Mouse (Mus musculus) kidney, embryonic 14.5 days (tissue): ENCODE measurements around the gene Mfsd12. TPM values are rescaled to one million over a fixed set of nuclear protein-coding genes. Genes with fewer than 3 reads are reported as not detected.

Experiments
- ATAC-seq: fragments of 200-750 bp; cut with Nextera tagmentation; 2 replicates; pipeline ENCODE4 v1.8.0; 2017; ENCODE audit warnings: moderate number of reproducible peaks, mild to moderate bottlenecking, moderate TSS enrichment, moderate library complexity; ENCODE audit not compliant: low FRiP score, low TSS enrichment
- H3K27ac ChIP-seq: fragments of 300-500 bp; sonication (generic); 2 replicates; pipeline ENCODE4 v1.5.1; 2014; ENCODE audit warnings: low read depth, mild to moderate bottlenecking, low read length, moderate library complexity, mixed read lengths
- H3K27me3 ChIP-seq: fragments of 300-500 bp; sonication (generic); 2 replicates; pipeline ENCODE4 v1.6.1; 2014; ENCODE audit warnings: mild to moderate bottlenecking, low read length; ENCODE audit not compliant: control insufficient read depth, insufficient read depth
- H3K36me3 ChIP-seq: fragments of 300-500 bp; sonication (generic); 2 replicates; pipeline ENCODE4 v1.6.1; 2014; ENCODE audit warnings: low read length, mixed read lengths; ENCODE audit not compliant: control insufficient read depth, insufficient read depth
- H3K4me1 ChIP-seq: fragments of 300-500 bp; sonication (generic); 2 replicates; pipeline ENCODE4 v1.6.1; 2014; ENCODE audit warnings: low read length, mixed read lengths; ENCODE audit not compliant: control insufficient read depth, insufficient read depth
- H3K4me2 ChIP-seq: fragments of 300-500 bp; sonication (generic); replicated peaks from 2 replicates; pipeline ENCODE4 v1.6.1; 2014; ENCODE audit warnings: low read depth, mild to moderate bottlenecking, low read length
- H3K4me3 ChIP-seq: fragments of 300-500 bp; sonication (generic); 2 replicates; pipeline ENCODE4 v1.5.1; 2014; ENCODE audit warnings: mild to moderate bottlenecking, low read length
- H3K9ac ChIP-seq: fragments of 300-500 bp; sonication (generic); 2 replicates; pipeline ENCODE4 v1.6.1; 2014; ENCODE audit warnings: low read depth, mild to moderate bottlenecking, low read length, moderate library complexity
- H3K9me3 ChIP-seq: fragments of 300-500 bp; sonication (generic); 2 replicates; pipeline ENCODE4 v1.6.1; 2016; ENCODE audit warnings: low read length; ENCODE audit not compliant: control insufficient read depth
- WGBS: fragments of 180-500 bp; shearing (Covaris S2); extraction: QIAGEN DNeasy Blood & Tissue Kit; methylation state at CpG from one replicate; pipeline ENCODE4 v1.1.7; 2014; 5-methylcytosine and 5-hydroxymethylcytosine counted together
- polyA plus RNA-seq: library from polyadenylated mRNA; unstranded; fragments of >200 nt; fragmentation: Nextera tagmentation; extraction: Ambion mirVana; gene quantifications from 2 replicates; pipeline ENCODE4 v1.2.1, GENCODE M21; 2014

Gene Mfsd12
- polyA plus RNA-seq, 1 experiment from 2014 or later, result 4.1 TPM

DNA sequence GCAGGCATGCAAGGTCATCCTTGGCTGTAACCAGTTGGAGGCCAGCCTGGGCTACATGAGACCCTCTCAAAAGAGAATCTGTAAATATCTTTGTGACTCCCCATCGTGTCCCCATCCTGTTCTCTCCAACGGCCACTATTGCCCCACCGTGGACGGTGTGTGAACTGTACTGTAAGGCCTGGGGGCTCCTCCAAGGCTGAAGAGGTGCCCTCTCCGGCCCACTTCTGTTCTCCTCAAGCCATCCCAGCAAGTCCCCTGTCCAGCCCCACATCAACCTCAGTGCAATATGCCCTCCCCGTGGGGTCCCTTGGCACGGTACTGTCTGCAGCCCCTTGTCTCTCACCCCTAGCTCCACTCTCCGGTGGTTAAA is 38.0 kb upstream of the Mfsd12 start:
- H3K4me1 ChIP-seq, result peaks cover 32% of the 10 kb centered on the region
- H3K9me3 ChIP-seq, result no peaks in the 10 kb centered on the region
- no peak for ATAC-seq
- H3K27ac ChIP-seq, result peak overlapping the region; percentile 85
- H3K4me2 ChIP-seq, result peak overlapping the region; percentile 76
- H3K9ac ChIP-seq, result peak overlapping the region; percentile 93; the same call in 1 of the 2 replicates
- peaks cover 49% of the 10 kb centered on the region for H3K36me3 ChIP-seq
- H3K4me3 ChIP-seq, result peak overlapping the region; percentile 99; the same call in 1 of the 2 replicates
- no peaks in the 10 kb centered on the region for H3K27me3 ChIP-seq
- 34% methylated on average over 8 of the region's 8 CpGs for WGBS

DNA sequence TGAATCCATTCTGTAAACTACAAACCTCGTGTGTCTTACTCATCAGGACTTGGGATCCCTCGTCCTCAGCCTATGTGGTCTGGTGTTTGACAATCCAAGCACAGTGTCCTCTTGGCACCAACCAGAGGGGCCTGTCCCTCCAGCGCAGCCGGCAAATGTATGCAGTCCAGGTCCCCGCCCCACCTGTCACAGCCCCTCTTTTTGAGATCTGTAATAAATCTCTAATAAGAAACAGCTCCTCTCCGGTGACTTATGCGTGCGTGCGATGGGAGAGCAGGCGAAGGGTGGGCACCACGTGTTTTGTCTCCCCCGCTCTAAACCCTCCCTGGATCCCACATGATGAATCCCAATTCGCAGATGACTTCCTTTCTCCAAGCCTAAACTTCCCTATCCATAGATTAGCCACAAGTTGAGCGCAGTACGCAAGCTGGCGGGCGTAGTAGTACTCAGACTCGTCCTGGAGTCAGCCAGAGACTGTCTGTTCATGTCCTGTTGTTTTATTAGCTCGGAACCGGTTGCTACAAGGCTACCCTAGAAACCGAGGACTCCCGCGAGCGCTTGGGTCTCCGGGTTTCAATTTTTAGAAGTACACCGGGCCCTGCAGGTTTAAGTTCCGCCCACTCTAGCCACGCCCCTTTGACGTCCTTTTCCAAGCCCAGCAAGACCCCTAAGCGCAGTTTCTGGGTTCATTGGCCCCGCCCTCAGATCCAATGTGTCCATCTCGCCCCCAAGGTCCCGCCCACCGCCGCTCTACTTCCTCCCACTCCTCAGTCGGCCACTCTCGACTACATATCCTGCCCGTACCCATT is 37.3 kb upstream of the Mfsd12 start:
- peak overlapping the region; percentile 76 for H3K4me2 ChIP-seq
- peak overlapping the region; percentile 85 for H3K27ac ChIP-seq
- under 1% methylated on average over 38 of the region's 38 CpGs for WGBS
- H3K4me3 ChIP-seq, result peak overlapping the region; percentile 99
- no peaks in the 10 kb centered on the region for H3K27me3 ChIP-seq
- peak overlapping the region; percentile 93 for H3K9ac ChIP-seq
- peaks cover 32% of the 10 kb centered on the region for H3K4me1 ChIP-seq
- H3K9me3 ChIP-seq, result no peaks in the 10 kb centered on the region
- peak; percentile 82 for ATAC-seq
- peaks cover 53% of the 10 kb centered on the region for H3K36me3 ChIP-seq

DNA sequence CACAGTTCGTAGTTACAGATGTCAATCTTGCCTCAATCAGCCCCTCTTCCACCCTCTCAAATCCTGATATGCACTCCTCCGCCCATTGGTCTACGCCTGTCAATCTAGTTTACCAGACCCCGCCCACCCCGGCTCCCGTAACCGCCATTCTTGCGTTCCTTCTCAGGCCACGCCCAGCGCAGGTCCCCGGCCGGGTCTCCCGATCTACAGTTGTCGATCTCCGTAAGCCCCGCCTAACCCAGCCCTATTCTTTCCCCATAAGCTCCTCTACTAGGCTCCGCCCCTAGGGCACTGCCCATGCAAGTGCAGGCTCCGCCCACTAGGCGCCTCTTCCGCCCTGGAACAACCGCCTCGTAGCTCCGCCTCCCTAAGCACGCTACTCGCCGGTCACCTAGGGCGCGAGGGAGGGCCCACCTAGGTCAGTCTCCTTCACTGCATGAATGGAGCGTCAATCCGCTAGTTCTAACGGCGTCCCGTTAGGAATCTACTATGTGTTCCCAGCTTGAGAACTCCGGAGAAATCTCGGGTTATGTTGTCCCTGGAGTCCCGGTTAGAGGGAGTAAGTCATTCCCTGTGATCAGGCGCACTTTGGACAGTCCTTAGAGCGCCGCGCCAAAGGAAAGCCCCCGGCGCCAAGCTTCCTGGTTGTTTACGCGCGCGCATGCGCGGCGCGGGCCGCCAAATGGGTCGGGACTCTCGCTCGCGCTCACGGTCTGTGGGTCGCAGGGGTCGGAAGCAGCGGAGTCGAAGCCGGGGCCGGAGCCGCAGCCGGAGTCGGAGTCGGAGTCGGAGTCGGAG is 36.5 kb upstream of the Mfsd12 start, which contains the start of gene Cactin:
Cactin (plus strand) TSS at position 554 of the 798 bp plus-strand sequence.
- peaks cover 53% of the 10 kb centered on the region for H3K36me3 ChIP-seq

DNA sequence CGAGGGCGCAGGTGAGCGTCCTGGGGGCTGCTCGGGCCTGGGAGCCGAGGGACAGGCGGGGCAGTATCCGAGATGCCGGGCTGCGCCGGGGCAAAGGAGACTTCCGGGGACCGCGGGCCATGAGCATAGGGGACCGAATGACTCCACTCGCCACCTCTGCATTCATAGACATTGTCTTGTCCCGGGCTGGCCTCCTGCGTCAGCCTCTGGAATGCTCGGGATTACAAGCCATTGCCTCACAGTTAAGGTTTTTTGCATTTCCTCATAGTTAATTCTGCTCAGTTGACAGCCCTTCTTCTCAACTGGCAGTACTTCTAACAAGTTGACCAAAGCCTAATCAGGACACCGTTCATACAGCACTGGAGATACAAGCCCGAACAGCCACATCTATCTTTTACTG is 35.9 kb upstream of the Mfsd12 start:
- H3K9me3 ChIP-seq, result no peaks in the 10 kb centered on the region
- H3K36me3 ChIP-seq, result peaks cover 55% of the 10 kb centered on the region
- H3K9ac ChIP-seq, result peak overlapping the region; percentile 93
- H3K4me2 ChIP-seq, result peak overlapping the region; percentile 70
- H3K4me1 ChIP-seq, result peaks cover 27% of the 10 kb centered on the region
- peak overlapping the region; percentile 99 for H3K4me3 ChIP-seq
- H3K27me3 ChIP-seq, result no peaks in the 10 kb centered on the region
- H3K27ac ChIP-seq, result peak overlapping the region; percentile 85
- ATAC-seq, result no peak
- WGBS, result 3% methylated on average over 20 of the region's 20 CpGs

More for the DNA sequence above, 36.5 kb upstream of the Mfsd12 start, which contains the start of gene Cactin:
- H3K27me3 ChIP-seq, result no peaks in the 10 kb centered on the region
- H3K4me2 ChIP-seq, result peak within 1 kb of the TSS; percentile 76
- peak within 1 kb of the TSS; percentile 99 for H3K4me3 ChIP-seq
- H3K9me3 ChIP-seq, result no peaks in the 10 kb centered on the region
- peaks cover 32% of the 10 kb centered on the region for H3K4me1 ChIP-seq
- WGBS, result under 1% methylated on average over 68 of the region's 68 CpGs
- ATAC-seq, result peak; percentile 91
- peak within 1 kb of the TSS; percentile 85 for H3K27ac ChIP-seq
- peak within 1 kb of the TSS; percentile 93 for H3K9ac ChIP-seq

DNA sequence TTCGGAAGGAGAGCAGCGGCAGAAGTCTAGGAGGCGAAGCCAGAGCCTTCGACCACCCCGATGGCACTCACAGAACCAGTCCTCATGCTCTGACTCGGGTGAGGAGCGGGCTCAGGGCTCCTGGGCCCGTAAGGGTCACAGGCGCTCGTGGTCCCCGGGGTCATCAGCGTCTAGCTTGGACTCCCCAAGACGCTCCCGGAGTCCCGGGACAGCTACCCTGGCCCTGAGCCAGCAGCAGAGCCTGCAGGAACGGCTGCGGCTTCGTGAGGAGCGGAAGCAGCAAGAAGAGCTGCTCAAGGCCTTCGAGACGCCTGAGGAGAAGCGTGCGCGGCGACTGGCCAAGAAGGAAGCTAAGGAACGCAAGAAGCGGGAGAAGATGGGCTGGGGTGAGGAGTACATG is 34.8 kb upstream of the Mfsd12 start:
- no peak overlapping the region for H3K4me2 ChIP-seq
- H3K27me3 ChIP-seq, result no peaks in the 10 kb centered on the region
- no peak for ATAC-seq
- peaks cover 17% of the 10 kb centered on the region for H3K4me1 ChIP-seq
- H3K9ac ChIP-seq, result 0 out of 2 replicates have a peak overlapping the region, but pooled peaks have one; percentile 93
- peaks cover 63% of the 10 kb centered on the region for H3K36me3 ChIP-seq
- WGBS, result 93% methylated on average over 27 of the region's 27 CpGs
- no peaks in the 10 kb centered on the region for H3K9me3 ChIP-seq
- no peak overlapping the region for H3K4me3 ChIP-seq
- H3K27ac ChIP-seq, result no peak overlapping the region

DNA sequence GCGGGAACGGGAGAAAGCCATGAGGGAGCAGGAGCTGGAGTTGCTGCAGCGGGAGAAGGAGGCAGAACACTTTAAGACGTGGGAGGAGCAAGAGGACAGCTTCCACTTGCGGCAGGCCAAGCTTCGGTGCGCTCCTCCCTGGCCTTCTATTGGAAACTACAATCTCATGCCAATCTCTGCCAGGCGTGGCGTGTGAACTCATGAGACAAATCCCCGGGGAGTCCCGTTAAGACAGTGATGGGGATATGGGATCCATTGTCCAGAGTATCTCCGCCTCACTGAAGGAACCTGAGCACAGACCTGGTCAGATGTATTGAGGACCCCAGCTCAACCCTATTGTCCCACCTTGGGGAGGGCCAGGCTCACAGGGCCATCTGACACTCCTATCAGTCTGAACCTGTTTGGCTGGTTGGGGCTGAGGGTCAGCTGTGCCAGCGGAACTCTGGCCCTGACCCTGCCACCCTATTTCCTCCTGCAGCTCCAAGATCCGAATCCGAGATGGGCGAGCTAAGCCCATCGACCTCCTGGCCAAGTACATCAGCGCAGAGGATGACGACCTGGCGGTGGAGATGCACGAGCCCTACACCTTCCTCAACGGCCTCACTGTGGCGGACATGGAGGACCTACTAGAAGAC is 34.0 kb upstream of the Mfsd12 start:
- Histone ChIP-seq H3K36me3 (peaks cover 58% of the 10 kb centered on the region), H3K9ac (peak overlapping the region; percentile 12; the same call in 1 of the 2 replicates), H3K4me1 (peaks cover 14% of the 10 kb centered on the region), H3K27ac (no peak overlapping the region), H3K27me3 (no peaks in the 10 kb centered on the region), H3K4me3 (no peak overlapping the region), H3K4me2 (no peak overlapping the region), H3K9me3 (no peaks in the 10 kb centered on the region)
- no peak for ATAC-seq
- 94% methylated on average over 23 of the region's 23 CpGs for WGBS

DNA sequence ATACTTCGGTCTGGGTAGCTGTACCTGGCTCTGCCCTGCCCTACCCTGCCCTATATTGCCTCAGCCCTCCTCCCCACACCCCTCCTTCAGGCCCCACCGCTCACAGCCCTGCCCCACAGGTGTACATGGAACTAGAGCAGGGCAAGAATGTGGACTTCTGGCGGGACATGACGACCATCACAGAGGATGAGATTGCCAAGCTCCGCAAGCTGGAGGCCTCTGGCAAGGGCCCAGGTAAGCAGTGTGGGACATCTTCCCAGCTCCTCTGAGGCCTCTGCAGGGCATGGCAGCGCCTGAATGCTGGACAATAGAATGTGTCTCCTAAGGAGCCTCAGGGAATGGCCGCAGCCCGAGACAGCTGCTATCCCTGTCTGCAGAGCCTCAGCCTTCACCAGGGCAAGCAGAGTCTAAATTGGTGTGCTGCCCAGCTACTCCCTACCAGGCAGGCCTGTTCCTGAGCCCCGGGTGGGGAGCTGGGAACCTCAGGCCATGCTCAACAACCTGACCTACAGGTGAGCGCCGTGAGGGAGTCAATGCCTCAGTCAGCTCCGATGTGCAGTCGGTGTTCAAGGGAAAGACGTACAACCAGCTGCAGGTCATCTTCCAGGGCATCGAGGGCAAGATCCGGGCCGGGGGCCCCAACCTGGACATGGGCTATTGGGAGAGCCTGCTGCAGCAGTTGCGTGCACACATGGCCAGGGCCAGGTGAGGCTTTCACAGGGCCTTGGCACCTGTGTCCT is 33.3 kb upstream of the Mfsd12 start:
- peaks cover 15% of the 10 kb centered on the region for H3K4me1 ChIP-seq

DNA sequence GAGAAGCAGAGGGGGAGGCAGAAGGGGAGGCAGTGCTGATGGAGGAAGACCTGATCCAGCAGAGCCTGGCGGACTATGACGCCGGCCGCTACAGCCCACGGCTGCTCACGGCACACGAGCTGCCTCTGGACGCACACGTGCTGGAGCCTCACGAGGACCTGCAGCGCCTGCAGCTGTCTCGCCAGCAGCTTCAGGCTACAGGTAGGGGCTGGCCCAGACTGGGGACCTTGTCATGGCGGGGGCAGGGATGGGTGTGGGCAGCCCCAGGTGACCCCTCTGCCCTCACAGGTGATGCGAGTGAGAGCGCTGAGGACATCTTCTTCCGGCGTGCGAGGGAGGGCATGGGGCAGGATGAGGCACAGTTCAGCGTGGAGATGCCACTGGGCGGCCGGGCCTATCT is 32.1 kb upstream of the Mfsd12 start:
- ATAC-seq, result no peak
- 93% methylated on average over 21 of the region's 21 CpGs for WGBS
- Histone ChIP-seq H3K9ac (no peak overlapping the region), H3K27me3 (no peaks in the 10 kb centered on the region), H3K4me3 (no peak overlapping the region), H3K4me2 (no peak overlapping the region), H3K4me1 (peaks cover 16% of the 10 kb centered on the region; the same call in 1 of the 2 replicates), H3K9me3 (no peaks in the 10 kb centered on the region), H3K27ac (no peak overlapping the region), H3K36me3 (peaks cover 51% of the 10 kb centered on the region)

More for the DNA sequence above, 33.3 kb upstream of the Mfsd12 start:
- H3K4me2 ChIP-seq, result no peak overlapping the region
- no peak for ATAC-seq
- H3K36me3 ChIP-seq, result peaks cover 53% of the 10 kb centered on the region
- H3K27me3 ChIP-seq, result no peaks in the 10 kb centered on the region
- no peak overlapping the region for H3K4me3 ChIP-seq
- H3K9ac ChIP-seq, result no peak overlapping the region
- no peak overlapping the region for H3K27ac ChIP-seq
- 95% methylated on average over 18 of the region's 18 CpGs for WGBS
- H3K9me3 ChIP-seq, result no peaks in the 10 kb centered on the region
